Mouse (Mus musculus): ENCODE results near the gene Tbx15. TPM values are rescaled to one million over a fixed set of nuclear protein-coding genes. Genes with fewer than 3 reads are reported as not detected.

Gene Tbx15
- polyA plus RNA-seq, 1 experiment from 2014 or later: 0.13 TPM

- H3K4me1 ChIP-seq (ENCODE audit: insufficient read depth): peaks cover 9% of the 10 kb centered on the region
- H3K9ac ChIP-seq (replicated peaks): no peak overlapping the region
- TF ChIP-seq CTCF (IDR thresholded peaks at IDR 0.05; ENCODE audit: low read depth) (no peak), EP300 (IDR thresholded peaks at IDR 0.05; ENCODE audit: low read depth) (no peak)
- H3K27me3 ChIP-seq (ENCODE audit: insufficient read depth, low read length): peaks cover 98% of the 10 kb centered on the region
- no peaks in the 10 kb centered on the region for H3K9me3 ChIP-seq (ENCODE audit: low read length)
- H3K4me3 ChIP-seq (ENCODE audit: low read depth, low read length): no peak overlapping the region
- 9% methylated on average over 11 of the region's 11 CpGs for WGBS (ENCODE audit: insufficient replicate concordance)
- ATAC-seq: no peak
- no peaks in the 10 kb centered on the region for H3K36me3 ChIP-seq (replicated peaks; ENCODE audit: insufficient read depth, low read length)
- H3K27ac ChIP-seq (ENCODE audit: low read depth): no peak overlapping the region
- no peak overlapping the region for H3K4me2 ChIP-seq (ENCODE audit: low read depth, low read length)
- DNase-seq: no peak
These were observed 16.2 kb downstream of the Tbx15 start for GRCm38 (mm10) chr3:99256366-99256750.

GRCm38 (mm10) chr3:99256766-99257165 is 16.6 kb downstream of the Tbx15 start:
- Histone ChIP-seq H3K4me3 (ENCODE audit: low read depth, low read length) (no peak overlapping the region), H3K4me1 (ENCODE audit: insufficient read depth) (peaks cover 9% of the 10 kb centered on the region), H3K27me3 (ENCODE audit: insufficient read depth, low read length) (peaks cover 98% of the 10 kb centered on the region), H3K9ac (replicated peaks) (no peak overlapping the region), H3K36me3 (replicated peaks; ENCODE audit: insufficient read depth, low read length) (no peaks in the 10 kb centered on the region), H3K27ac (ENCODE audit: low read depth) (no peak overlapping the region), H3K9me3 (ENCODE audit: low read length) (no peaks in the 10 kb centered on the region), H3K4me2 (ENCODE audit: low read depth, low read length) (no peak overlapping the region)
- 3% methylated on average over 20 of the region's 20 CpGs for WGBS (ENCODE audit: insufficient replicate concordance)
- ATAC-seq (no peak), DNase-seq (no peak)
- TF ChIP-seq CTCF (IDR thresholded peaks at IDR 0.05; ENCODE audit: low read depth): no peak
- no peak for TF ChIP-seq EP300 (IDR thresholded peaks at IDR 0.05; ENCODE audit: low read depth)

GRCm38 (mm10) chr3:99257586-99258577 is 17.7 kb downstream of the Tbx15 start:
- H3K36me3 ChIP-seq (replicated peaks; ENCODE audit: insufficient read depth, low read length): no peaks in the 10 kb centered on the region
- no peak for TF ChIP-seq CTCF (IDR thresholded peaks at IDR 0.05; ENCODE audit: low read depth)
- TF ChIP-seq EP300 (IDR thresholded peaks at IDR 0.05; ENCODE audit: low read depth): no peak
- DNase-seq (no peak), ATAC-seq (no peak)
- no peak overlapping the region for H3K27ac ChIP-seq (ENCODE audit: low read depth)
- peaks cover 9% of the 10 kb centered on the region for H3K4me1 ChIP-seq (ENCODE audit: insufficient read depth)
- peaks cover 96% of the 10 kb centered on the region for H3K27me3 ChIP-seq (ENCODE audit: insufficient read depth, low read length)
- H3K9me3 ChIP-seq (ENCODE audit: low read length): no peaks in the 10 kb centered on the region
- no peak overlapping the region for H3K4me3 ChIP-seq (ENCODE audit: low read depth, low read length)
- H3K9ac ChIP-seq (replicated peaks): no peak overlapping the region
- 4% methylated on average over 29 of the region's 29 CpGs for WGBS (ENCODE audit: insufficient replicate concordance)
- H3K4me2 ChIP-seq (ENCODE audit: low read depth, low read length): no peak overlapping the region

- 10% methylated on average over 6 of the region's 6 CpGs for WGBS (ENCODE audit: insufficient replicate concordance)
- no peak for ATAC-seq
- DNase-seq: no peak
- Histone ChIP-seq H3K4me1 (ENCODE audit: insufficient read depth) (no peaks in the 10 kb centered on the region), H3K27me3 (ENCODE audit: insufficient read depth, low read length) (peaks cover 92% of the 10 kb centered on the region), H3K27ac (ENCODE audit: low read depth) (no peak overlapping the region), H3K4me3 (ENCODE audit: low read depth, low read length) (no peak overlapping the region), H3K9me3 (ENCODE audit: low read length) (no peaks in the 10 kb centered on the region), H3K4me2 (ENCODE audit: low read depth, low read length) (no peak overlapping the region), H3K36me3 (replicated peaks; ENCODE audit: insufficient read depth, low read length) (no peaks in the 10 kb centered on the region), H3K9ac (replicated peaks) (no peak overlapping the region)
- TF ChIP-seq CTCF (IDR thresholded peaks at IDR 0.05; ENCODE audit: low read depth): no peak
- no peak for TF ChIP-seq EP300 (IDR thresholded peaks at IDR 0.05; ENCODE audit: low read depth)
These were observed 19.6 kb downstream of the Tbx15 start for GRCm38 (mm10) chr3:99259741-99260270.

GRCm38 (mm10) chr3:99260395-99260794 is 20.2 kb downstream of the Tbx15 start:
- no peak for ATAC-seq
- WGBS (ENCODE audit: insufficient replicate concordance): 29% methylated on average over 2 of the region's 2 CpGs
- TF ChIP-seq CTCF (IDR thresholded peaks at IDR 0.05; ENCODE audit: low read depth) (no peak), EP300 (IDR thresholded peaks at IDR 0.05; ENCODE audit: low read depth) (no peak)

GRCm38 (mm10) chr3:99261371-99261791 is 21.2 kb downstream of the Tbx15 start:
- no peaks in the 10 kb centered on the region for H3K9me3 ChIP-seq (ENCODE audit: low read length)
- no peaks in the 10 kb centered on the region for H3K4me1 ChIP-seq (ENCODE audit: insufficient read depth)
- no peak overlapping the region for H3K9ac ChIP-seq (replicated peaks)
- DNase-seq (no peak), ATAC-seq (no peak)
- H3K4me3 ChIP-seq (ENCODE audit: low read depth, low read length): no peak overlapping the region
- no peaks in the 10 kb centered on the region for H3K36me3 ChIP-seq (replicated peaks; ENCODE audit: insufficient read depth, low read length)
- no peak overlapping the region for H3K27ac ChIP-seq (ENCODE audit: low read depth)
- H3K4me2 ChIP-seq (ENCODE audit: low read depth, low read length): no peak overlapping the region
- TF ChIP-seq CTCF (IDR thresholded peaks at IDR 0.05; ENCODE audit: low read depth) (no peak), EP300 (IDR thresholded peaks at IDR 0.05; ENCODE audit: low read depth) (no peak)
- H3K27me3 ChIP-seq (ENCODE audit: insufficient read depth, low read length): peaks cover 86% of the 10 kb centered on the region
- 2% methylated on average over 18 of the region's 18 CpGs for WGBS (ENCODE audit: insufficient replicate concordance)

More at GRCm38 (mm10) chr3:99260395-99260794, 20.2 kb downstream of the Tbx15 start:
- Histone ChIP-seq H3K27me3 (ENCODE audit: insufficient read depth, low read length) (peaks cover 89% of the 10 kb centered on the region), H3K9me3 (ENCODE audit: low read length) (no peaks in the 10 kb centered on the region), H3K27ac (ENCODE audit: low read depth) (no peak overlapping the region), H3K4me3 (ENCODE audit: low read depth, low read length) (no peak overlapping the region), H3K36me3 (replicated peaks; ENCODE audit: insufficient read depth, low read length) (no peaks in the 10 kb centered on the region), H3K4me1 (ENCODE audit: insufficient read depth) (no peaks in the 10 kb centered on the region), H3K4me2 (ENCODE audit: low read depth, low read length) (no peak overlapping the region), H3K9ac (replicated peaks) (no peak overlapping the region)
- no peak for DNase-seq

Data from liver, postnatal 0 days (tissue).